Comparison of ENCODE assay signal across 7 mouse cellular contexts in the genomic region with DNA sequence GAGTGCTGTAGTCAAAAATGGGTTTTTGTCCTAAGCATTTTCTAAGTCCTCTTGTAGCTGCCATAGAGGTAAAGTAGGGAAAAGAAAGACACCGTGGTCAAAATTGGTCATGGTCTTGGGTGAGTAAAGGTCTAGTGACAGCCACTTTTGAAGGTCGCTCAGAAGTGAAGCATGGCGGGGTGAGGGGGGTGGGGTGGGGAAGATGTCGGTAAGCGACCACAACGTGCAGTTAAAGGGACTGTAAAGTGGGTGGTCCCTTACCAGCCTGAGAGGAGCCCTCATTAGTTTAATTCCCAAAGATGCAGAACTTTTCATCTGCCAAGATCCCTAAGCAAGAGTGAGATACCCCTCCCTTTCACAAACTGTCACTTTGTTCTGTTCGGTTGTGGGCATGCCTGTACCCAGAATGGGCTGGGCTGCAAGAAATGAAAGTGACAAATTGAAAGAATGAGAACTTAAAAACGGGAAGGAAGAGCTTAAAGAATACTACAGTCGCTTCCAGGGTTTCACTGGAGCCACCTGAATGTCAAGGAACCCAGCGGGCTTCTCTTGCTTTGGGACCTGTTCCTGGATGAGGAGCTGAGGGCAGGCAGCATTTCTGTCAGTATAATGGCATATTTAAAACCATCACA. TPM values are rescaled to one million over a fixed set of nuclear protein-coding genes. Genes with fewer than 3 reads are reported as not detected.
DNase-seq lines count a peak whose midpoint lies in the region; ATAC-seq and TF ChIP-seq lines count a peak whose summit lies in the region.

No protein-coding gene starts in this region.

- peaks cover 2% of the 10 kb centered on the region; the same call in 1 of the 2 replicates for H3K4me1 ChIP-seq in spleen, adult 2 months (ENCODE audit: control insufficient read depth, insufficient read depth, insufficient read length)
- peaks cover 46% of the 10 kb centered on the region for H3K4me1 ChIP-seq in forebrain, embryonic 10.5 days
- peaks cover 16% of the 10 kb centered on the region for H3K4me1 ChIP-seq in limb, embryonic 15.5 days
- H3K4me1 ChIP-seq in stomach, embryonic 14.5 days (ENCODE audit: control insufficient read depth, insufficient read depth, low read length), result peaks cover 19% of the 10 kb centered on the region

- H3K27me3 ChIP-seq in spleen, adult 2 months (ENCODE audit: control insufficient read depth, insufficient read depth, low read length), result no peaks in the 10 kb centered on the region
- peaks cover 14% of the 10 kb centered on the region; the same call in 1 of the 2 replicates for H3K27me3 ChIP-seq in forebrain, embryonic 10.5 days (ENCODE audit: poor library complexity, severe bottlenecking)
- H3K27me3 ChIP-seq in limb, embryonic 15.5 days, result no peaks in the 10 kb centered on the region
- no peaks in the 10 kb centered on the region for H3K27me3 ChIP-seq in stomach, embryonic 14.5 days (ENCODE audit: control insufficient read depth, insufficient read depth, low read length)

- H3K9ac ChIP-seq in limb, embryonic 15.5 days, result no peak overlapping the region
- no peak overlapping the region for H3K9ac ChIP-seq in stomach, embryonic 14.5 days (replicated peaks; ENCODE audit: low read depth, low read length)

- TF ChIP-seq CTCF in spleen, adult 2 months (IDR thresholded peaks at IDR 0.05; ENCODE audit: extremely low read depth, insufficient read depth, insufficient read length, insufficient replicate concordance), result no peak

- no peak for DNase-seq in spleen, adult 2 months (ENCODE audit: low read depth in 1 of 2, low spot score in 2 of 2)
- no peak for DNase-seq in spleen, adult 18-20 months
- DNase-seq in forebrain, embryonic 10.5 days (ENCODE audit: extremely low spot score, low spot score), result no peak
- DNase-seq in layer of hippocampus, postnatal 25 days (ENCODE audit: extremely low spot score in 1 of 2, low spot score in 1 of 2), result no peak
- no peak for DNase-seq in right cerebral cortex, adult 2 months (ENCODE audit: low spot score in 2 of 2)

- peaks cover 2% of the 10 kb centered on the region for H3K36me3 ChIP-seq in spleen, adult 2 months (ENCODE audit: control insufficient read depth, insufficient read depth, low read length)
- H3K36me3 ChIP-seq in forebrain, embryonic 10.5 days (replicated peaks), result peaks cover 16% of the 10 kb centered on the region
- no peaks in the 10 kb centered on the region for H3K36me3 ChIP-seq in limb, embryonic 15.5 days
- no peaks in the 10 kb centered on the region for H3K36me3 ChIP-seq in stomach, embryonic 14.5 days (ENCODE audit: control insufficient read depth, insufficient read depth, low read length)

- ATAC-seq in limb, embryonic 15.5 days (ENCODE audit: insufficient number of reproducible peaks, low FRiP score, low TSS enrichment, low read depth), result no peak
- no peak for ATAC-seq in stomach, embryonic 14.5 days (ENCODE audit: insufficient number of reproducible peaks, insufficient read depth, low FRiP score, low read depth)

- H3K4me2 ChIP-seq in limb, embryonic 15.5 days, result peak overlapping the region; percentile 81
- peak overlapping the region; percentile 71 for H3K4me2 ChIP-seq in stomach, embryonic 14.5 days (replicated peaks; ENCODE audit: low read depth, low read length)

- WGBS in spleen, adult 2 months, result 1% methylated on average over 10 of the region's 10 CpGs
- 12% methylated on average over 10 of the region's 10 CpGs for WGBS in forebrain, embryonic 10.5 days
- 12% methylated on average over 10 of the region's 10 CpGs for WGBS in limb, embryonic 15.5 days
- 15% methylated on average over 10 of the region's 10 CpGs for WGBS in stomach, embryonic 14.5 days

- no peaks in the 10 kb centered on the region for H3K9me3 ChIP-seq in forebrain, embryonic 10.5 days
- no peaks in the 10 kb centered on the region for H3K9me3 ChIP-seq in limb, embryonic 15.5 days
- no peaks in the 10 kb centered on the region for H3K9me3 ChIP-seq in stomach, embryonic 14.5 days (ENCODE audit: control insufficient read depth, low read depth, low read length)

- TF ChIP-seq POLR2A in spleen, adult 2 months (IDR thresholded peaks at IDR 0.05; ENCODE audit: low read depth, low read length), result no peak

- H3K27ac ChIP-seq in spleen, adult 2 months (ENCODE audit: insufficient read depth, low read length), result peak overlapping the region; percentile 46; the same call in 1 of the 2 replicates
- H3K27ac ChIP-seq in forebrain, embryonic 10.5 days, result peak overlapping the region; percentile 87; the same call in 1 of the 2 replicates
- H3K27ac ChIP-seq in limb, embryonic 15.5 days, result no peak overlapping the region
- no peak overlapping the region for H3K27ac ChIP-seq in stomach, embryonic 14.5 days (ENCODE audit: low read length)

- peak overlapping the region; percentile 74 for H3K4me3 ChIP-seq in spleen, adult 2 months (ENCODE audit: extremely low read depth, insufficient read depth, insufficient read length)
- peak overlapping the region; percentile 69 for H3K4me3 ChIP-seq in forebrain, embryonic 10.5 days
- H3K4me3 ChIP-seq in limb, embryonic 15.5 days, result peak overlapping the region; percentile 75
- peak overlapping the region; percentile 72 for H3K4me3 ChIP-seq in stomach, embryonic 14.5 days (ENCODE audit: low read depth, low read length)

RNA-seq across cellular contexts. Expression of a gene that starts 1.5 kb away (rescaled TPM):
- 17.6 and 17.9 TPM in 2 replicates for polyA plus RNA-seq in spleen, adult 2 months (2012; rRNA removed)
- polyA plus RNA-seq in forebrain, embryonic 10.5 days (2016; fragmentation: Nextera tagmentation; extraction: Ambion mirVana), result 11.6 and 11.9 TPM in 2 replicates
- polyA plus RNA-seq in limb, embryonic 15.5 days (2015; fragmentation: Nextera tagmentation; extraction: Ambion mirVana), result 7.4 and 9.0 TPM in 2 replicates
- polyA plus RNA-seq in stomach, embryonic 14.5 days (2014; fragmentation: Nextera tagmentation; extraction: Ambion mirVana), result 13.4 and 13.5 TPM in 2 replicates
- total RNA-seq in layer of hippocampus, postnatal 25 days (2021), result 100 to 1,000 TPM; 258 to 259 TPM

RNA-seq across cellular contexts. Expression of a gene that starts 29.0 kb away (rescaled TPM):
- 19.1 and 22.5 TPM in 2 replicates for polyA plus RNA-seq in spleen, adult 2 months (2012; rRNA removed)
- 12.8 and 13.0 TPM in 2 replicates for polyA plus RNA-seq in forebrain, embryonic 10.5 days (2016; fragmentation: Nextera tagmentation; extraction: Ambion mirVana)
- 24.9 and 25.9 TPM in 2 replicates for polyA plus RNA-seq in limb, embryonic 15.5 days (2015; fragmentation: Nextera tagmentation; extraction: Ambion mirVana)
- polyA plus RNA-seq in stomach, embryonic 14.5 days (2014; fragmentation: Nextera tagmentation; extraction: Ambion mirVana), result 23.6 and 23.9 TPM in 2 replicates
- 10 to 100 TPM; 18.0 to 19.1 TPM for total RNA-seq in layer of hippocampus, postnatal 25 days (2021)

Comparison
In these comparisons a context has a peak if more than half of its experiments do, and no peak if none do; other contexts are left out.
1. H3K27ac ChIP-seq: peak in spleen, adult 2 months (single experiment) and forebrain, embryonic 10.5 days (single experiment); none in limb, embryonic 15.5 days (single experiment) and stomach, embryonic 14.5 days (single experiment).
2. Peak in every context shown above with its lines, with median percentiles within 50 percentile points of each other: H3K4me3 ChIP-seq.